Comparison of ENCODE assay signal across 18 mouse cellular contexts in genomic region chr16:88368146-88368545, GRCm38 (mm10).
"Had no signal": no experiment of that assay in that cellular context is flagged by ENCODE, and none has a peak within 500 bp of the region (broad histone marks: within the 10 kb centered on the region; RNA-seq: fewer than 3 reads in every experiment).

No protein-coding gene starts in this region.

- H3K9me3 ChIP-seq: midbrain, embryonic 10.5 days; midbrain, embryonic 12.5 days; neural tube, embryonic 13.5 days; neural tube, embryonic 15.5 days had no signal

- H3K27ac ChIP-seq: midbrain, embryonic 10.5 days; midbrain, embryonic 12.5 days; neural tube, embryonic 13.5 days; neural tube, embryonic 15.5 days had no signal

- H3K9ac ChIP-seq: lung, embryonic 14.5 days; midbrain, embryonic 12.5 days; neural tube, embryonic 13.5 days; neural tube, embryonic 15.5 days had no signal

- H3K27me3 ChIP-seq: midbrain, embryonic 12.5 days; neural tube, embryonic 13.5 days; neural tube, embryonic 15.5 days had no signal

- H3K36me3 ChIP-seq: midbrain, embryonic 10.5 days; midbrain, embryonic 12.5 days; neural tube, embryonic 13.5 days; neural tube, embryonic 15.5 days had no signal

- DNase-seq: lung, embryonic 14.5 days; lung, postnatal 10 days; lung, postnatal 4 days; midbrain, embryonic 14.5 days; retina, postnatal 1 day; right cerebral cortex, adult 18-20 months; right cerebral cortex, postnatal 25 days; right cerebral cortex, postnatal 4 days; spleen, adult 18-20 months; thymus, adult 18-20 months; thymus, postnatal 14 days; thymus, postnatal 36 days had no signal

- H3K4me2 ChIP-seq: lung, embryonic 14.5 days; midbrain, embryonic 12.5 days; neural tube, embryonic 13.5 days; neural tube, embryonic 15.5 days had no signal

- H3K4me1 ChIP-seq: midbrain, embryonic 12.5 days; neural tube, embryonic 13.5 days; neural tube, embryonic 15.5 days had no signal

- H3K4me3 ChIP-seq: midbrain, embryonic 10.5 days; midbrain, embryonic 12.5 days; myocyte; neural tube, embryonic 13.5 days; neural tube, embryonic 15.5 days had no signal

- ATAC-seq: midbrain, embryonic 16.5 days had no signal
